Mouse (Mus musculus) thymus, adult 2 months (tissue): ENCODE measurements around the gene Clspn.

ENCODE experiments used
- CTCF ChIP-seq: fragments of 200-500 bp; IDR thresholded peaks from 2 replicates; pipeline ENCODE4 v1.5.1; 2012; ENCODE audit warnings: mild to moderate bottlenecking, control low read depth, low read length, moderate library complexity, borderline replicate concordance; ENCODE audit not compliant: control insufficient read depth, poor library complexity, insufficient read depth; ENCODE audit errors: extremely low read depth
- POLR2A ChIP-seq: fragments of 200-500 bp; IDR thresholded peaks from 2 replicates; pipeline ENCODE4 v1.6.1; 2012; ENCODE audit warnings: mild to moderate bottlenecking, low read length, control low read depth, moderate library complexity; ENCODE audit not compliant: control insufficient read depth, poor library complexity, insufficient read depth; ENCODE audit errors: extremely low read depth

DNA sequence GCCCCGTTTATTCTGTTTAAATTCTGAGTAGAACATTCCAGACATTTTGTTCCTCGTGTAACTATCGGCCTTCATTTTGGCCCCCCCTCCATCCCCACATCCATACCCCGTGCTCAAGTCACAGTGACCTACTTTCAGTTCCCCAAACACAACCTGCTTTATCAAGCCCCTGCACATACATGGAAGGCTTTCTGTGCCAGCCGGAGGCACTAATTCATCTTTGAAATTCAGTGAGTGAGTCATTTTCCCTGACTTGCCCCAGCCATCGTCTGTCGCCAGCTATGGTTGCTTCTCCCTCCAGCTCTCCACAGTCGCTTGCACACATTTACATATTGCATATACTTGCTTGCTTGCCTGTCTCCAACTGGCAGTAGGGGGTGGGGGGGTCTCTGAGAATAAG lies 3.6 kb upstream of the Clspn start:
- TF ChIP-seq CTCF = no peak
- no peak for TF ChIP-seq POLR2A
